In the genomic region with DNA sequence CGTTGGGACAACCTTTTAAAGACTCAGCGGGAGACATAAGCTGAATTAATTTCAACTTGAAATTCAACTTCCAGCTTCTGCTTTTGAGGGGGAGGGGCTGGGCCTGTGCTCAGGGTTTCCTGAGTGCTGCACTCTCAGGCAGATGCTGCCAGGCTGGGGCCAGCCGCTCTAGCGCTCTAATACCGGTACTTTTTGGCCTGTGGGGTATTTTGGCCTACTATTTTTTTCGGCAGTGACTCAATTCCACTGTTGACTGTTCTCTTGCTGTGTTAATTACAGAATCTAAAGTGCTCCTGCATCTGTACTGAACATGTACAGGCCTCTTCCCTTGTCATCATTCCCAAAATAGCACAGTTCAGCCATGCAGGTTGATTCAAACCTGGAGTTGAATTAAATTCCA, we compare ENCODE assay signal across 10 mouse cellular contexts. TPM values are rescaled to one million over a fixed set of nuclear protein-coding genes. Genes with fewer than 3 reads are reported as not detected.
DNase-seq lines count a peak whose midpoint lies in the region; ATAC-seq and TF ChIP-seq lines count a peak whose summit lies in the region.
"Had no signal": no experiment of that assay in that cellular context is flagged by ENCODE, and none has a peak within 500 bp of the region (broad histone marks: within the 10 kb centered on the region; RNA-seq: fewer than 3 reads in every experiment).

No protein-coding gene starts in this region.

- ATAC-seq in heart, embryonic 16.5 days (replicated peaks; ENCODE audit: extremely low read depth, insufficient read depth, low FRiP score): no peak
- no peak for ATAC-seq in embryonic facial prominence, embryonic 15.5 days (ENCODE audit: insufficient number of reproducible peaks, low FRiP score, low TSS enrichment, low read depth)
- ATAC-seq in stomach, embryonic 15.5 days (ENCODE audit: insufficient read depth, low FRiP score, low read depth): no peak; the same call in 1 of the 2 replicates

- H3K4me2 ChIP-seq in heart, embryonic 16.5 days (ENCODE audit: low read depth, low read length): no peak overlapping the region
- H3K4me2 ChIP-seq in embryonic facial prominence, embryonic 15.5 days (replicated peaks): no peak overlapping the region
- H3K4me2 ChIP-seq in stomach, embryonic 15.5 days: no peak overlapping the region
- H3K4me2 ChIP-seq: limb, embryonic 12.5 days had no signal

- TF ChIP-seq CTCF in thymus, adult 2 months (IDR thresholded peaks at IDR 0.05; ENCODE audit: borderline replicate concordance, control insufficient read depth, extremely low read depth, insufficient read depth, low read length, poor library complexity): no peak

- H3K27me3 ChIP-seq in heart, embryonic 16.5 days (ENCODE audit: control insufficient read depth, insufficient read depth, low read length): no peaks in the 10 kb centered on the region
- H3K27me3 ChIP-seq in thymus, adult 2 months (ENCODE audit: control insufficient read depth, insufficient read depth, low read length): no peaks in the 10 kb centered on the region
- no peaks in the 10 kb centered on the region for H3K27me3 ChIP-seq in embryonic facial prominence, embryonic 15.5 days
- H3K27me3 ChIP-seq in stomach, embryonic 15.5 days (replicated peaks): no peaks in the 10 kb centered on the region
- H3K27me3 ChIP-seq: limb, embryonic 12.5 days had no signal

- no peaks in the 10 kb centered on the region for H3K36me3 ChIP-seq in heart, embryonic 16.5 days (ENCODE audit: control insufficient read depth, insufficient read depth)
- no peaks in the 10 kb centered on the region for H3K36me3 ChIP-seq in thymus, adult 2 months (ENCODE audit: control insufficient read depth, insufficient read depth, low read length)
- H3K36me3 ChIP-seq in embryonic facial prominence, embryonic 15.5 days: no peaks in the 10 kb centered on the region
- no peaks in the 10 kb centered on the region for H3K36me3 ChIP-seq in stomach, embryonic 15.5 days
- H3K36me3 ChIP-seq: limb, embryonic 12.5 days had no signal

- H3K9ac ChIP-seq in heart, embryonic 16.5 days (ENCODE audit: low read length): peak overlapping the region; percentile 9; the same call in 1 of the 2 replicates
- no peak overlapping the region for H3K9ac ChIP-seq in embryonic facial prominence, embryonic 15.5 days
- H3K9ac ChIP-seq in stomach, embryonic 15.5 days: no peak overlapping the region
- H3K9ac ChIP-seq: limb, embryonic 12.5 days had no signal

- no peak overlapping the region for H3K4me3 ChIP-seq in heart, embryonic 16.5 days (ENCODE audit: low read length)
- no peak overlapping the region for H3K4me3 ChIP-seq in thymus, adult 2 months (ENCODE audit: control insufficient read depth, insufficient read depth, low read length)
- H3K4me3 ChIP-seq in embryonic facial prominence, embryonic 15.5 days (replicated peaks): no peak overlapping the region
- H3K4me3 ChIP-seq in stomach, embryonic 15.5 days (replicated peaks): no peak overlapping the region
- H3K4me3 ChIP-seq: limb, embryonic 12.5 days had no signal

- H3K27ac ChIP-seq in heart, embryonic 16.5 days (ENCODE audit: low read length): peak overlapping the region; percentile 51; the same call in 1 of the 2 replicates
- no peak overlapping the region for H3K27ac ChIP-seq in thymus, adult 2 months (ENCODE audit: control insufficient read depth, insufficient read depth, low read length)
- H3K27ac ChIP-seq in embryonic facial prominence, embryonic 15.5 days (replicated peaks): peak overlapping the region; percentile 29; the same call in 1 of the 2 replicates
- 0 out of 2 replicates have a peak overlapping the region, but pooled peaks have one; percentile 35 for H3K27ac ChIP-seq in stomach, embryonic 15.5 days
- H3K27ac ChIP-seq: limb, embryonic 12.5 days had no signal

- no peak for TF ChIP-seq POLR2A in thymus, adult 2 months (IDR thresholded peaks at IDR 0.05; ENCODE audit: control insufficient read depth, extremely low read depth, insufficient read depth, low read length, poor library complexity)

- peaks cover 21% of the 10 kb centered on the region for H3K4me1 ChIP-seq in heart, embryonic 16.5 days (ENCODE audit: control insufficient read depth, insufficient read depth, low read length)
- H3K4me1 ChIP-seq in thymus, adult 2 months (replicated peaks; ENCODE audit: control insufficient read depth, insufficient read depth, low read length): no peaks in the 10 kb centered on the region
- H3K4me1 ChIP-seq in embryonic facial prominence, embryonic 15.5 days: peaks cover 45% of the 10 kb centered on the region
- peaks cover 24% of the 10 kb centered on the region for H3K4me1 ChIP-seq in stomach, embryonic 15.5 days

- 34% methylated on average over 6 of the region's 6 CpGs for WGBS in heart, embryonic 16.5 days
- 18% methylated on average over 6 of the region's 6 CpGs for WGBS in thymus, adult 2 months
- 18% methylated on average over 6 of the region's 6 CpGs for WGBS in embryonic facial prominence, embryonic 15.5 days
- 41% methylated on average over 6 of the region's 6 CpGs for WGBS in stomach, embryonic 15.5 days

- no peaks in the 10 kb centered on the region for H3K9me3 ChIP-seq in heart, embryonic 16.5 days (replicated peaks; ENCODE audit: control insufficient read depth, low read length)
- no peaks in the 10 kb centered on the region for H3K9me3 ChIP-seq in embryonic facial prominence, embryonic 15.5 days (replicated peaks)
- no peaks in the 10 kb centered on the region for H3K9me3 ChIP-seq in stomach, embryonic 15.5 days
- H3K9me3 ChIP-seq: limb, embryonic 12.5 days had no signal

- no peak for DNase-seq in heart, adult 8-10 months (ENCODE audit: low spot score)
- DNase-seq in thymus, adult 2 months: peak; percentile 3
- no peak for DNase-seq in thymus, postnatal 36 days
- no peak for DNase-seq in adrenal gland, adult 8-10 months
- no peak for DNase-seq in frontal cortex, postnatal 36 days (ENCODE audit: low spot score in 2 of 2)
- DNase-seq: cerebellum, postnatal 36 days had no signal

RNA-seq across cellular contexts. Expression of a gene that starts 58.1 kb away (rescaled TPM):
- polyA plus RNA-seq in heart, embryonic 16.5 days (2015; fragmentation: Nextera tagmentation; extraction: Ambion mirVana): 14.7 and 17.7 TPM in 2 replicates
- total RNA-seq in heart, adult 8-10 months (2022): 1 to 10 TPM; 2.5 to 5.3 (median 3.7) TPM
- polyA plus RNA-seq in thymus, adult 2 months (2012; rRNA removed): 2.2 and 4.6 TPM in 2 replicates
- polyA plus RNA-seq in embryonic facial prominence, embryonic 15.5 days (2015; fragmentation: Nextera tagmentation; extraction: Ambion mirVana): 99.6 and 104 TPM in 2 replicates
- 23.6 and 28.5 TPM in 2 replicates for polyA plus RNA-seq in stomach, embryonic 15.5 days (2015; fragmentation: Nextera tagmentation; extraction: Ambion mirVana)
- 10 to 100 TPM; 43.0 to 81.1 (median 59.0) TPM for total RNA-seq in adrenal gland, adult 8-10 months (2022)
